Mouse (Mus musculus) forebrain, postnatal 0 days (tissue): ENCODE data around the gene Gm5105. TPM values are rescaled to one million over a fixed set of nuclear protein-coding genes. Genes with fewer than 3 reads are reported as not detected.

ENCODE experiments used
- ATAC-seq: fragments of 200-750 bp; cut with Nextera tagmentation; 2 replicates; pipeline ENCODE4 v1.8.0; 2017; ENCODE audit warnings: mild to moderate bottlenecking, moderate library complexity
- DNase-seq: peaks from one replicate; pipeline ENCODE4 v3.0.0-alpha.2; 2015
- H3K27ac ChIP-seq: fragments of 300-500 bp; sonication (generic); 2 replicates; pipeline ENCODE4 v1.5.1; 2014; ENCODE audit warnings: low read depth, mild to moderate bottlenecking, antibody characterized with exemption, low read length, moderate library complexity, mixed read lengths
- H3K27me3 ChIP-seq: fragments of 300-500 bp; sonication (generic); 2 replicates; pipeline ENCODE4 v1.6.1; 2014; ENCODE audit warnings: mild to moderate bottlenecking, low read length, mixed read lengths; ENCODE audit not compliant: insufficient read depth
- H3K36me3 ChIP-seq: fragments of 300-500 bp; sonication (generic); 2 replicates; pipeline ENCODE4 v1.6.1; 2014; ENCODE audit warnings: mild to moderate bottlenecking, moderate library complexity; ENCODE audit not compliant: insufficient read depth
- H3K4me1 ChIP-seq: fragments of 300-500 bp; sonication (generic); 2 replicates; pipeline ENCODE4 v1.6.1; 2014; ENCODE audit warnings: antibody characterized with exemption; ENCODE audit not compliant: insufficient read depth
- H3K4me2 ChIP-seq: fragments of 300-500 bp; sonication (generic); 2 replicates; pipeline ENCODE4 v1.6.1; 2014; ENCODE audit warnings: low read depth, mild to moderate bottlenecking, moderate library complexity
- H3K4me3 ChIP-seq: fragments of 300-500 bp; sonication (generic); 2 replicates; pipeline ENCODE4 v1.5.1; 2014; ENCODE audit warnings: low read depth, low read length, mixed read lengths
- H3K9ac ChIP-seq: fragments of 300-500 bp; sonication (generic); 2 replicates; pipeline ENCODE4 v1.6.1; 2014; ENCODE audit warnings: mild to moderate bottlenecking
- H3K9me3 ChIP-seq: fragments of 300-500 bp; sonication (generic); 2 replicates; pipeline ENCODE4 v1.6.1; 2016; ENCODE audit warnings: low read length
- CTCF ChIP-seq: sonication (generic); IDR thresholded peaks from 2 replicates; pipeline ENCODE4 v1.5.1; 2016; ENCODE audit warnings: antibody characterized with exemption, control low read depth, low read depth
- WGBS: fragments of 180-500 bp; shearing (Covaris S2); extraction: QIAGEN DNeasy Blood & Tissue Kit; methylation state at CpG from one replicate; pipeline ENCODE4 v1.1.7; 2014; 5-methylcytosine and 5-hydroxymethylcytosine counted together
- polyA plus RNA-seq: library from polyadenylated mRNA; unstranded; fragments of >200 nt; fragmentation: Nextera tagmentation; extraction: Ambion mirVana; gene quantifications from 2 replicates; pipeline ENCODE4 v1.2.1, GENCODE M21; 2015
- total RNA-seq: library from RNA; depleted of rRNA; stranded (reverse); fragments of >200 nt; gene quantifications from 2 replicates; pipeline ENCODE4 v1.2.3, GENCODE M21; 2014

Gene Gm5105
- total and polyA plus RNA-seq, 2 experiments from 2014 or later: 0.15 to 0.38 TPM

DNA sequence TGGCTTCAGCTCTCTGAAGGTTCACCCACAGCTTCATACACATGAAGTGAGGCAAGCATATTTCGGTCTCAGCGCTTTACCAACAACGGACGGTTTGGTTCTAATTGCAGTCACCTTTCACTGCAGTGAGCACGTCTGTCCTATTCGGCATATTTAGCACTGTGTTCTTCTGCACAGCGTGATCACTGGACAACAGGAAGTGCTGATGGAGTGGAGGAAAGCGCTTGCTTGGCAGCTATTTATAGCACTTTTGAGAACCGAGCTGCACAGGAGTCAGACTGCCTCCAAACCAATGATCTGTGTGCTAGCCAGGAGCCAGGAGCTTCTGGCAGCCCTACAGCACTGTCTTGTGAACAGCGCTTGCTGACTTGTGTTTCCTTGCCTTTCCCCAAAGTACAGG is 40.9 kb downstream of the Gm5105 start:
- DNase-seq (no peak), ATAC-seq (peak; percentile 48)
- Histone ChIP-seq H3K36me3 (no peaks in the 10 kb centered on the region), H3K4me1 (no peaks in the 10 kb centered on the region), H3K4me2 (no peak overlapping the region), H3K4me3 (no peak overlapping the region), H3K9ac (no peak overlapping the region), H3K9me3 (no peaks in the 10 kb centered on the region), H3K27me3 (no peaks in the 10 kb centered on the region), H3K27ac (no peak overlapping the region)
- TF ChIP-seq CTCF: no peak
- 79% methylated on average over 10 of the region's 10 CpGs for WGBS

DNA sequence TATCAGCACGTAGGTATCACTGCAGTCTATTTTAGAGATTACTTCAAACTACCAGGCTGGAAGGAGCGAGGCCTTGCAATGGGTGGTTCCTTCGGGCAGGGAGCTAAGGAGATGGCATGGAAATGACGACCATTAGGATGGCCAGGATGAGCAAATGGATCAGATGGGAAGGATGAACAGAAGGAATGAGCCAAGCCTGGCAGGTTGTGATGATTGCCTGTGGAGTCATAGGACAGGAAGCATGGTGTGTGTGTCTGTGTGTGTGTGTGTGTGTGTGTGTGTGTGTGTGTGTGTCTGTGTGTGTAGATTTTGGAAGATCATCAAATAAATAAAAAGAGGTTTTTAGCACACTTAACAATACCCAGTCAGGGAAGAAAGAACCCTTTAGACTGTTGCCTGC is 44.5 kb downstream of the Gm5105 start:
- no peak overlapping the region for H3K27ac ChIP-seq
- no peak for ATAC-seq
- H3K4me1 ChIP-seq: no peaks in the 10 kb centered on the region
- H3K4me2 ChIP-seq: no peak overlapping the region
- no peaks in the 10 kb centered on the region for H3K27me3 ChIP-seq
- H3K9ac ChIP-seq: no peak overlapping the region
- H3K4me3 ChIP-seq: no peak overlapping the region
- no peaks in the 10 kb centered on the region for H3K36me3 ChIP-seq
- H3K9me3 ChIP-seq: no peaks in the 10 kb centered on the region
- 78% methylated on average over 4 of the region's 4 CpGs for WGBS
- no peak for DNase-seq
- no peak for TF ChIP-seq CTCF

GRCm38 (mm10) chr3:138022003-138022402 is 45.2 kb downstream of the Gm5105 start:
- H3K4me1 ChIP-seq: no peaks in the 10 kb centered on the region
- H3K27me3 ChIP-seq: no peaks in the 10 kb centered on the region
- no peak overlapping the region for H3K4me3 ChIP-seq
- TF ChIP-seq CTCF: no peak
- DNase-seq: no peak
- no peak overlapping the region for H3K27ac ChIP-seq
- no peaks in the 10 kb centered on the region for H3K36me3 ChIP-seq
- ATAC-seq: no peak
- no peak overlapping the region for H3K4me2 ChIP-seq
- H3K9ac ChIP-seq: no peak overlapping the region
- H3K9me3 ChIP-seq: no peaks in the 10 kb centered on the region
- 83% methylated on average over 4 of the region's 4 CpGs for WGBS

DNA sequence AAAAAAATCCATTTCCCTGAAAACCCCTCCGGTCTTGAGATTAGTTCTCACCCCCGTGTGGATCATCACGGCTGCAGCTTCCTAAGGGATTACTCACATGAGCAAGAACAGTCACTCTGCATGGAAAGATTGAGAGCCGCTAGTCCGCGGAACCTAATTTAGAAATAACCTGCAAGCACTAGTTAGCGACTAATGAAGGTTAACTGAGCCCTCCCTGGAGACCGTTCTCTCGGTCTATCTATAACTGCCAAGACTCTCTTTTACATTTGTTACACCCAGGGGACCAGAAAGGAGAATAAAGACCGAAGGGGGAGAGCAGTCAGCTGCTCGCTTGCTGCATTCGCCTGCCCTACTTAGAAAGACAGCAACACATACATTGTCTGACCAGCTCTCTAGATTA is 50.4 kb downstream of the Gm5105 start:
- Histone ChIP-seq H3K4me3 (no peak overlapping the region), H3K9ac (no peak overlapping the region), H3K4me2 (no peak overlapping the region), H3K4me1 (no peaks in the 10 kb centered on the region), H3K27ac (no peak overlapping the region), H3K9me3 (no peaks in the 10 kb centered on the region), H3K27me3 (no peaks in the 10 kb centered on the region), H3K36me3 (no peaks in the 10 kb centered on the region)
- TF ChIP-seq CTCF: no peak
- ATAC-seq (no peak), DNase-seq (no peak)
- 77% methylated on average over 12 of the region's 12 CpGs for WGBS

GRCm38 (mm10) chr3:138014725-138015124 is 52.5 kb downstream of the Gm5105 start:
- no peak for ATAC-seq
- H3K9me3 ChIP-seq: no peaks in the 10 kb centered on the region
- H3K27me3 ChIP-seq: no peaks in the 10 kb centered on the region
- no peak overlapping the region for H3K4me2 ChIP-seq
- 82% methylated on average over 2 of the region's 2 CpGs for WGBS
- no peak overlapping the region for H3K4me3 ChIP-seq
- H3K27ac ChIP-seq: no peak overlapping the region
- H3K36me3 ChIP-seq: no peaks in the 10 kb centered on the region
- no peaks in the 10 kb centered on the region for H3K4me1 ChIP-seq
- no peak for TF ChIP-seq CTCF
- H3K9ac ChIP-seq: no peak overlapping the region
- no peak for DNase-seq

- Histone ChIP-seq H3K27me3 (no peaks in the 10 kb centered on the region), H3K36me3 (no peaks in the 10 kb centered on the region), H3K9me3 (no peaks in the 10 kb centered on the region), H3K9ac (no peak overlapping the region), H3K4me1 (no peaks in the 10 kb centered on the region), H3K27ac (no peak overlapping the region), H3K4me3 (no peak overlapping the region), H3K4me2 (no peak overlapping the region)
- 51% methylated on average over 4 of the region's 4 CpGs for WGBS
- DNase-seq (no peak), ATAC-seq (no peak)
- no peak for TF ChIP-seq CTCF
Observed at GRCm38 (mm10) chr3:138012351-138012750, 54.8 kb downstream of the Gm5105 start.

DNA sequence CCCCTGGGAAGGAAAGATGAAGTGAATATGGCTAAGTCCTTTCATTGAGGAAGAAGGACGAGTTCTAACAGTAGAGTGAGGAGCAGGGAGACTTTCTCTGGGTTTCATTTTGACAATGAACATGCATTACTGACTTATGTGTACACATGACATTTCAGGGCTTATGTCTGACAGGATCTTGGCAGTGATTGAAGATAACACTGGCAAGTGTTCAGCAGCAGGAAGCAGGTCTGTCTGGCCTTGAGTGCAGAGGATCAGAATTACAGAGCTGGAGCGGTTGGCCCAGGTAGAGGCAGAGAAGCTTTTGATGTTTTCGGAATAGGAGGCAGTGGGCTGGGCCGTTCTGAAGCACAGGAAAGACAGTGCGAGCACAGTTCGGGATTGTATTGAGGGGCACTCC is 59.0 kb downstream of the Gm5105 start:
- no peak for TF ChIP-seq CTCF
- 72% methylated on average over 6 of the region's 6 CpGs for WGBS
- DNase-seq (no peak), ATAC-seq (no peak)
- Histone ChIP-seq H3K27ac (no peak overlapping the region), H3K9ac (no peak overlapping the region), H3K36me3 (no peaks in the 10 kb centered on the region), H3K9me3 (no peaks in the 10 kb centered on the region), H3K4me2 (no peak overlapping the region), H3K4me3 (no peak overlapping the region), H3K27me3 (no peaks in the 10 kb centered on the region), H3K4me1 (no peaks in the 10 kb centered on the region)

DNA sequence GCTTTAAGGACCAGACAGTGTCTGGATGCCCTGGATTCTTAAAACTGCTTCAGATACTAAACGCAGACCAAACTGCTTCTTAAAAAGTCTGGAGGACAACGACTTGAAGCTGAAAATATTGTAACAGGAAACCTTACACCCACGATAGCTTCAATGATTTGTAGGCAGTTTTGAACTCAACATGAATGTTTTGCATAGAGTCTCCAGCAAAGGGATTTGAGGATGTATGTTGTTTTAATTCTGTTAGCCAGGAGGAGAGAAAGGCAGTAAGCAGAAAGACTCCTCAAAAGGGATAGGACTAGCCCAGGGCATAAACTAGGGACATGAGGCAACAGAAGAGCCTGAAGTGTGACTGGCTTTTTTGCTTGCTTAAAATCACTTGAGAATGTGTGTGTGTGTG is 60.3 kb downstream of the Gm5105 start:
- Histone ChIP-seq H3K27me3 (no peaks in the 10 kb centered on the region), H3K4me1 (no peaks in the 10 kb centered on the region), H3K4me2 (no peak overlapping the region), H3K9me3 (no peaks in the 10 kb centered on the region), H3K27ac (no peak overlapping the region), H3K9ac (no peak overlapping the region), H3K36me3 (no peaks in the 10 kb centered on the region), H3K4me3 (no peak overlapping the region)
- DNase-seq: no peak
- TF ChIP-seq CTCF: no peak
- 83% methylated on average over 3 of the region's 3 CpGs for WGBS
- ATAC-seq: no peak
